Mouse (Mus musculus) embryonic facial prominence, embryonic 11.5 days (tissue): ENCODE measurements around the gene Gfer. TPM values are rescaled to one million over a fixed set of nuclear protein-coding genes. Genes with fewer than 3 reads are reported as not detected.

Experiments
- ATAC-seq: fragments of 200-750 bp; cut with Nextera tagmentation; replicated peaks from 2 replicates; pipeline ENCODE4 v1.8.0; 2017; ENCODE audit warnings: low read depth; ENCODE audit not compliant: insufficient number of reproducible peaks, low FRiP score, low TSS enrichment
- DNase-seq: peaks from one replicate; pipeline ENCODE4 v3.0.0-alpha.2; 2015; ENCODE audit warnings: low spot score
- H3K27ac ChIP-seq: fragments of 300-500 bp; sonication (generic); replicated peaks from 2 replicates; pipeline ENCODE4 v1.5.1; 2014; ENCODE audit warnings: mild to moderate bottlenecking, low read depth, low read length, control low read depth
- H3K27me3 ChIP-seq: fragments of 300-500 bp; sonication (generic); 2 replicates; pipeline ENCODE4 v1.6.1; 2014; ENCODE audit warnings: mild to moderate bottlenecking, low read length, moderate library complexity, mixed read lengths; ENCODE audit not compliant: control insufficient read depth, insufficient read depth
- H3K36me3 ChIP-seq: fragments of 300-500 bp; sonication (generic); replicated peaks from 2 replicates; pipeline ENCODE4 v1.6.1; 2014; ENCODE audit warnings: low read depth, mild to moderate bottlenecking, low read length, moderate library complexity, mixed read lengths; ENCODE audit not compliant: control insufficient read depth, insufficient read depth
- H3K4me1 ChIP-seq: fragments of 300-500 bp; sonication (generic); 2 replicates; pipeline ENCODE4 v1.6.1; 2014; ENCODE audit warnings: low read length, mixed read lengths; ENCODE audit not compliant: control insufficient read depth, insufficient read depth
- H3K4me2 ChIP-seq: fragments of 300-500 bp; sonication (generic); 2 replicates; pipeline ENCODE4 v1.6.1; 2014; ENCODE audit warnings: low read depth, mild to moderate bottlenecking, control low read depth, low read length, moderate library complexity
- H3K4me3 ChIP-seq: fragments of 300-500 bp; sonication (generic); 2 replicates; pipeline ENCODE4 v1.5.1; 2014; ENCODE audit warnings: low read depth, low read length, control low read depth
- H3K9ac ChIP-seq: fragments of 300-500 bp; sonication (generic); replicated peaks from 2 replicates; pipeline ENCODE4 v1.6.1; 2014; ENCODE audit warnings: mild to moderate bottlenecking, control low read depth, low read length
- H3K9me3 ChIP-seq: fragments of 300-500 bp; sonication (generic); replicated peaks from 2 replicates; pipeline ENCODE4 v1.6.1; 2016; ENCODE audit warnings: mild to moderate bottlenecking, low read length, inconsistent platforms, mixed read lengths; ENCODE audit not compliant: control insufficient read depth
- WGBS: fragments of 180-500 bp; shearing (Covaris S2); extraction: QIAGEN DNeasy Blood & Tissue Kit; methylation state at CpG from one replicate; pipeline ENCODE4 v1.1.7; 2014; 5-methylcytosine and 5-hydroxymethylcytosine counted together
- polyA plus RNA-seq: library from polyadenylated mRNA; unstranded; fragments of >200 nt; fragmentation: Nextera tagmentation; extraction: Ambion mirVana; gene quantifications from 2 replicates; pipeline ENCODE4 v1.2.1, GENCODE M21; 2014

The Gfer gene
- polyA plus RNA-seq, 1 experiment from 2014 or later, result 52.4 TPM

- peak overlapping the region; percentile 74; the same call in 1 of the 2 replicates for H3K4me3 ChIP-seq
- no peaks in the 10 kb centered on the region for H3K9me3 ChIP-seq
- no peaks in the 10 kb centered on the region; the same call in 1 of the 2 replicates for H3K36me3 ChIP-seq
- no peak overlapping the region; the same call in 1 of the 2 replicates for H3K9ac ChIP-seq
- ATAC-seq, result no peak
- no peaks in the 10 kb centered on the region for H3K27me3 ChIP-seq
- WGBS, result 73% methylated on average over 10 of the region's 10 CpGs
- DNase-seq, result no peak
- peak overlapping the region; percentile 99 for H3K4me2 ChIP-seq
- no peak overlapping the region for H3K27ac ChIP-seq
- H3K4me1 ChIP-seq, result peaks cover 10% of the 10 kb centered on the region
Measured at GRCm38 (mm10) chr17:24648731-24649377, 47.1 kb downstream of the Gfer start.

DNA sequence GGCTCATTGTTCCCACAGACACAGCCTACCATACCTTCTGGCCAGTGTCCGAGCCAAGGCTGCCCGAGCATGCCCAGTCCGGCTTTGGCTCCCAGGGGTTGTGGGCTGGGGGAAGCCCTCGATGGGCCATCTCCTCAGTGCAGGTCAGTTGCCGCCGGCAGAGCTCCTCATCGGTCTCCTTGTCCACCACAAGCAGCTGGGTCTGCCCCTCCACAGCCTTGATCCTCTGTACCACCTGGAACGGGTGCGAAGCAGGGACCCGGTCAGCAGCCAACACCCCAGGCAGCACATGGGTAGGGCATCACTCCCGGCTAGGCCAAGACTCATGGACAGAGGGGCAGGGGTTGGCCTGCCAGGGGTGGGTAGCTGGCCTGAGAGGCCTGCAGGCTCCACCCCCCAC lies 48.5 kb downstream of the Gfer start:
- H3K9ac ChIP-seq, result no peak overlapping the region
- H3K4me1 ChIP-seq, result peaks cover 10% of the 10 kb centered on the region

GRCm38 (mm10) chr17:24646381-24646780 lies 49.6 kb downstream of the Gfer start:
- Histone ChIP-seq H3K27ac (no peak overlapping the region), H3K4me2 (no peak overlapping the region), H3K27me3 (no peaks in the 10 kb centered on the region), H3K4me1 (peaks cover 10% of the 10 kb centered on the region), H3K9ac (no peak overlapping the region), H3K9me3 (no peaks in the 10 kb centered on the region), H3K4me3 (no peak overlapping the region), H3K36me3 (no peaks in the 10 kb centered on the region; the same call in 1 of the 2 replicates)
- DNase-seq (no peak), ATAC-seq (no peak)
- WGBS, result 88% methylated on average over 4 of the region's 4 CpGs

More for the DNA sequence above, 48.5 kb downstream of the Gfer start:
- no peak for ATAC-seq
- no peak for DNase-seq
- no peaks in the 10 kb centered on the region for H3K9me3 ChIP-seq
- no peak overlapping the region for H3K4me3 ChIP-seq
- no peak overlapping the region for H3K27ac ChIP-seq
- WGBS, result 75% methylated on average over 11 of the region's 11 CpGs
- H3K36me3 ChIP-seq, result no peaks in the 10 kb centered on the region; the same call in 1 of the 2 replicates
- H3K27me3 ChIP-seq, result no peaks in the 10 kb centered on the region
- peak overlapping the region; percentile 13; the same call in 1 of the 2 replicates for H3K4me2 ChIP-seq

DNA sequence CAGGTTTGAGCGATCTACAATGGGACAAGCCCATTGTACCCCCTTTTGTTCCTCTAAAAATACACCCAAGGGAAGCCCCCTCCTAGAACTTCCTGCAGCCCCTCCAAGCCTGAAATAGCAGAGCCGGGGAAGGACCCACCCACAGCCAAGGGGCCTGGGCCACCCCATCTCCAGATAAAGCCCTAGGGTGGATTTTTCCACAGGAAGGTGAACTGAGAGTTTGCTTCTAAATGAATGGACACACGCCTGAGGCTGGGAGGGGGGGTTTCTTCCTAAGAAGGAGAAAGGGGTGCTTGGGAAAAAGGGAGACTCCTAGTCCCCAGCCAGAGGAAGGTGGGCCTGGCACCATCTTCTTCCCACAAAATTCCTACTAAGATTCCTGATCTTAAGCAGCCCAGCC lies 50.0 kb downstream of the Gfer start:
- Histone ChIP-seq H3K27ac (no peak overlapping the region), H3K27me3 (no peaks in the 10 kb centered on the region), H3K36me3 (no peaks in the 10 kb centered on the region; the same call in 1 of the 2 replicates), H3K4me1 (peaks cover 10% of the 10 kb centered on the region), H3K4me2 (no peak overlapping the region; the same call in 1 of the 2 replicates), H3K9me3 (no peaks in the 10 kb centered on the region), H3K9ac (no peak overlapping the region), H3K4me3 (no peak overlapping the region)
- 78% methylated on average over 3 of the region's 3 CpGs for WGBS
- ATAC-seq (no peak), DNase-seq (no peak)

- Histone ChIP-seq H3K36me3 (no peaks in the 10 kb centered on the region; the same call in 1 of the 2 replicates), H3K9me3 (no peaks in the 10 kb centered on the region), H3K4me2 (no peak overlapping the region), H3K4me3 (no peak overlapping the region), H3K9ac (peak overlapping the region; percentile 1; the same call in 1 of the 2 replicates), H3K27me3 (no peaks in the 10 kb centered on the region), H3K4me1 (peaks cover 12% of the 10 kb centered on the region), H3K27ac (no peak overlapping the region)
- ATAC-seq, result no peak
- WGBS, result 77% methylated on average over 9 of the region's 9 CpGs
- DNase-seq, result no peak
Measured at GRCm38 (mm10) chr17:24644875-24645721, 50.9 kb downstream of the Gfer start.

- Histone ChIP-seq H3K9ac (peak overlapping the region; percentile 1), H3K36me3 (no peaks in the 10 kb centered on the region; the same call in 1 of the 2 replicates), H3K4me3 (no peak overlapping the region), H3K4me1 (peaks cover 16% of the 10 kb centered on the region), H3K27me3 (no peaks in the 10 kb centered on the region), H3K9me3 (no peaks in the 10 kb centered on the region), H3K4me2 (no peak overlapping the region), H3K27ac (no peak overlapping the region)
- DNase-seq (no peak), ATAC-seq (no peak)
- WGBS, result 29% methylated on average over 7 of the region's 7 CpGs
Measured at GRCm38 (mm10) chr17:24644030-24644715, 51.8 kb downstream of the Gfer start.
